Mouse (Mus musculus): Measurements from ENCODE around the gene Dqx1. TPM values are rescaled to one million over a fixed set of nuclear protein-coding genes. Genes with fewer than 3 reads are reported as not detected.

Dqx1 gene
- 0.05 TPM in 1 of 2 replicates, not detected in the other for total RNA-seq (2014; rRNA removed)
- polyA plus RNA-seq (2015; fragmentation: Nextera tagmentation; extraction: Ambion mirVana): 0.11 and 0.13 TPM in 2 replicates

- H3K9me3 ChIP-seq (ENCODE audit: low read length): no peaks in the 10 kb centered on the region
- no peak for TF ChIP-seq CTCF (IDR thresholded peaks at IDR 0.05; ENCODE audit: low read depth)
- ATAC-seq (no peak), DNase-seq (no peak)
- H3K9ac ChIP-seq: no peak within 1 kb of the TSS
- WGBS: 51% methylated on average over 3 of the region's 3 CpGs
- no peak within 1 kb of the TSS for H3K27ac ChIP-seq (ENCODE audit: low read depth, low read length)
- H3K4me3 ChIP-seq (ENCODE audit: low read depth, low read length): no peak within 1 kb of the TSS
- H3K4me1 ChIP-seq (ENCODE audit: insufficient read depth): peaks cover 13% of the 10 kb centered on the region
- H3K36me3 ChIP-seq (ENCODE audit: insufficient read depth): peaks cover 14% of the 10 kb centered on the region
- H3K4me2 ChIP-seq (ENCODE audit: low read depth): no peak within 1 kb of the TSS
- H3K27me3 ChIP-seq (ENCODE audit: insufficient read depth, low read length): peaks cover 9% of the 10 kb centered on the region; the same call in 1 of the 2 replicates
Measured at GRCm38 (mm10) chr6:83057790-83058189, at the start of gene Dqx1. Dqx1 (plus strand) TSS chr6:83057844.

- Histone ChIP-seq H3K27ac (ENCODE audit: low read depth, low read length) (no peak overlapping the region), H3K36me3 (ENCODE audit: insufficient read depth) (no peaks in the 10 kb centered on the region), H3K4me1 (ENCODE audit: insufficient read depth) (no peaks in the 10 kb centered on the region), H3K4me2 (ENCODE audit: low read depth) (no peak overlapping the region), H3K4me3 (ENCODE audit: low read depth, low read length) (no peak overlapping the region), H3K27me3 (ENCODE audit: insufficient read depth, low read length) (no peaks in the 10 kb centered on the region; the same call in 1 of the 2 replicates), H3K9me3 (ENCODE audit: low read length) (no peaks in the 10 kb centered on the region), H3K9ac (no peak overlapping the region)
- no peak for ATAC-seq
- no peak for DNase-seq
- TF ChIP-seq CTCF (IDR thresholded peaks at IDR 0.05; ENCODE audit: low read depth): no peak
- 81% methylated on average over 3 of the region's 3 CpGs for WGBS
Measured at GRCm38 (mm10) chr6:83008659-83009058, 49.0 kb upstream of the Dqx1 start.

GRCm38 (mm10) chr6:83010010-83010409, 47.6 kb upstream of the Dqx1 start:
- no peak for DNase-seq
- no peaks in the 10 kb centered on the region for H3K4me1 ChIP-seq (ENCODE audit: insufficient read depth)
- H3K27ac ChIP-seq (ENCODE audit: low read depth, low read length): no peak overlapping the region
- H3K27me3 ChIP-seq (ENCODE audit: insufficient read depth, low read length): no peaks in the 10 kb centered on the region; the same call in 1 of the 2 replicates
- H3K9me3 ChIP-seq (ENCODE audit: low read length): no peaks in the 10 kb centered on the region
- 77% methylated on average over 7 of the region's 7 CpGs for WGBS
- TF ChIP-seq CTCF (IDR thresholded peaks at IDR 0.05; ENCODE audit: low read depth): no peak
- no peak overlapping the region for H3K4me3 ChIP-seq (ENCODE audit: low read depth, low read length)
- ATAC-seq: no peak
- H3K36me3 ChIP-seq (ENCODE audit: insufficient read depth): no peaks in the 10 kb centered on the region
- no peak overlapping the region for H3K9ac ChIP-seq
- no peak overlapping the region for H3K4me2 ChIP-seq (ENCODE audit: low read depth)

GRCm38 (mm10) chr6:83011255-83011654, 46.4 kb upstream of the Dqx1 start:
- no peak for TF ChIP-seq CTCF (IDR thresholded peaks at IDR 0.05; ENCODE audit: low read depth)
- WGBS: 86% methylated on average over 7 of the region's 7 CpGs
- no peaks in the 10 kb centered on the region for H3K4me1 ChIP-seq (ENCODE audit: insufficient read depth)
- no peak overlapping the region for H3K4me3 ChIP-seq (ENCODE audit: low read depth, low read length)
- no peak overlapping the region for H3K9ac ChIP-seq
- H3K36me3 ChIP-seq (ENCODE audit: insufficient read depth): no peaks in the 10 kb centered on the region
- no peak overlapping the region for H3K4me2 ChIP-seq (ENCODE audit: low read depth)
- ATAC-seq (no peak), DNase-seq (no peak)
- H3K9me3 ChIP-seq (ENCODE audit: low read length): no peaks in the 10 kb centered on the region
- no peaks in the 10 kb centered on the region; the same call in 1 of the 2 replicates for H3K27me3 ChIP-seq (ENCODE audit: insufficient read depth, low read length)
- no peak overlapping the region for H3K27ac ChIP-seq (ENCODE audit: low read depth, low read length)

GRCm38 (mm10) chr6:83011756-83012155, 45.9 kb upstream of the Dqx1 start:
- H3K27ac ChIP-seq (ENCODE audit: low read depth, low read length): no peak overlapping the region
- DNase-seq (no peak), ATAC-seq (no peak)
- H3K4me2 ChIP-seq (ENCODE audit: low read depth): no peak overlapping the region
- no peaks in the 10 kb centered on the region; the same call in 1 of the 2 replicates for H3K27me3 ChIP-seq (ENCODE audit: insufficient read depth, low read length)
- H3K9me3 ChIP-seq (ENCODE audit: low read length): no peaks in the 10 kb centered on the region
- H3K9ac ChIP-seq: no peak overlapping the region
- H3K4me1 ChIP-seq (ENCODE audit: insufficient read depth): no peaks in the 10 kb centered on the region
- TF ChIP-seq CTCF (IDR thresholded peaks at IDR 0.05; ENCODE audit: low read depth): no peak
- no peak overlapping the region for H3K4me3 ChIP-seq (ENCODE audit: low read depth, low read length)
- 80% methylated on average over 6 of the region's 6 CpGs for WGBS
- H3K36me3 ChIP-seq (ENCODE audit: insufficient read depth): no peaks in the 10 kb centered on the region

GRCm38 (mm10) chr6:83013444-83013843, 44.2 kb upstream of the Dqx1 start:
- 62% methylated on average over 5 of the region's 5 CpGs for WGBS
- no peak for TF ChIP-seq CTCF (IDR thresholded peaks at IDR 0.05; ENCODE audit: low read depth)
- H3K27me3 ChIP-seq (ENCODE audit: insufficient read depth, low read length): no peaks in the 10 kb centered on the region; the same call in 1 of the 2 replicates
- no peak overlapping the region for H3K27ac ChIP-seq (ENCODE audit: low read depth, low read length)
- H3K4me2 ChIP-seq (ENCODE audit: low read depth): no peak overlapping the region
- ATAC-seq (no peak), DNase-seq (no peak)
- no peak overlapping the region for H3K4me3 ChIP-seq (ENCODE audit: low read depth, low read length)
- no peaks in the 10 kb centered on the region for H3K9me3 ChIP-seq (ENCODE audit: low read length)
- H3K4me1 ChIP-seq (ENCODE audit: insufficient read depth): no peaks in the 10 kb centered on the region
- no peak overlapping the region for H3K9ac ChIP-seq
- H3K36me3 ChIP-seq (ENCODE audit: insufficient read depth): no peaks in the 10 kb centered on the region

GRCm38 (mm10) chr6:83014482-83015466, 42.9 kb upstream of the Dqx1 start:
- no peak for TF ChIP-seq CTCF (IDR thresholded peaks at IDR 0.05; ENCODE audit: low read depth)
- ATAC-seq (no peak), DNase-seq (no peak)
- Histone ChIP-seq H3K4me3 (ENCODE audit: low read depth, low read length) (no peak overlapping the region), H3K4me2 (ENCODE audit: low read depth) (no peak overlapping the region), H3K9ac (no peak overlapping the region), H3K9me3 (ENCODE audit: low read length) (no peaks in the 10 kb centered on the region), H3K27me3 (ENCODE audit: insufficient read depth, low read length) (no peaks in the 10 kb centered on the region; the same call in 1 of the 2 replicates), H3K27ac (ENCODE audit: low read depth, low read length) (no peak overlapping the region), H3K4me1 (ENCODE audit: insufficient read depth) (no peaks in the 10 kb centered on the region), H3K36me3 (ENCODE audit: insufficient read depth) (no peaks in the 10 kb centered on the region)
- 77% methylated on average over 12 of the region's 12 CpGs for WGBS
